ENCODE assay signal across 9 mouse cellular contexts in the genomic region with DNA sequence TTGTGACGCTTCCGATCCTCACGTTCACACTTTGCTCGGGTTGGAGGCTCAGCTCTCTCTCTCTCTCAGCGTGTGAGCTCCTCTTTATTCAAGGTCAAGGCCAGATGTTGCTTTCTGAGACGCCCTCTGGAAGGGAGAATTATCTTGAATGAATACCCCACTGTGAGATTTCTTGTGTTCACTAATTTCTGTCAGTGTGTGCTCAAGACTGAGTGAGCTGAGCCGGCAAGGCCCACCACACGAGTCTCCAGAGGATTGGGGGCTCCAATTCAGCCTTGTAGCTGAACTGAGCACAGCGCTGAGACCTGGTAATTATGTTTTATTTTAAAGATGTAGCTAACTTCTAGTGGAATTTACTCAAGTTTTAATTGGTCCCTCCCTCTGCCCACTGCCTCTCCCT. TPM values are rescaled to one million over a fixed set of nuclear protein-coding genes. Genes with fewer than 3 reads are reported as not detected.
DNase-seq lines count a peak whose midpoint lies in the region; ATAC-seq and TF ChIP-seq lines count a peak whose summit lies in the region.
"Had no signal": no experiment of that assay in that cellular context is flagged by ENCODE, and none has a peak within 500 bp of the region (broad histone marks: within the 10 kb centered on the region; RNA-seq: fewer than 3 reads in every experiment).

No protein-coding gene starts in this region.

- H3K9ac ChIP-seq in heart, embryonic 16.5 days (ENCODE audit: low read length) = no peak overlapping the region
- H3K9ac ChIP-seq in neural tube, embryonic 13.5 days = peak overlapping the region; percentile 9; the same call in 1 of the 2 replicates
- H3K9ac ChIP-seq in hindbrain, postnatal 0 days (replicated peaks; ENCODE audit: low read length) = no peak overlapping the region

- 66% methylated on average over 9 of the region's 9 CpGs for WGBS in heart, embryonic 16.5 days
- WGBS in neural tube, embryonic 13.5 days = 43% methylated on average over 9 of the region's 9 CpGs
- 41% methylated on average over 9 of the region's 9 CpGs for WGBS in hindbrain, postnatal 0 days
- WGBS in olfactory bulb, adult 2 months = 18% methylated on average over 9 of the region's 9 CpGs

- no peak for TF ChIP-seq CTCF in hindbrain, postnatal 0 days (IDR thresholded peaks at IDR 0.05; ENCODE audit: low read depth)
- no peak for TF ChIP-seq CTCF in olfactory bulb, adult 2 months (IDR thresholded peaks at IDR 0.05; ENCODE audit: insufficient read depth, low read depth, low read length)

- no peak overlapping the region for H3K4me2 ChIP-seq in heart, embryonic 16.5 days (ENCODE audit: low read depth, low read length)
- H3K4me2 ChIP-seq in neural tube, embryonic 13.5 days = no peak overlapping the region
- H3K4me2 ChIP-seq in hindbrain, postnatal 0 days (ENCODE audit: low read depth, low read length) = no peak overlapping the region

- no peak for TF ChIP-seq POLR2A in olfactory bulb, adult 2 months (IDR thresholded peaks at IDR 0.05; ENCODE audit: insufficient read depth, low read depth, low read length)

- H3K9me3 ChIP-seq in heart, embryonic 16.5 days (replicated peaks; ENCODE audit: control insufficient read depth, low read length) = no peaks in the 10 kb centered on the region
- H3K9me3 ChIP-seq in neural tube, embryonic 13.5 days = no peaks in the 10 kb centered on the region
- no peaks in the 10 kb centered on the region for H3K9me3 ChIP-seq in hindbrain, postnatal 0 days (ENCODE audit: low read length)

- ATAC-seq in heart, embryonic 16.5 days (replicated peaks; ENCODE audit: extremely low read depth, insufficient read depth, low FRiP score) = no peak
- ATAC-seq in neural tube, embryonic 13.5 days (ENCODE audit: low read depth) = no peak
- no peak for ATAC-seq in hindbrain, postnatal 0 days

- no peak for DNase-seq in heart, adult 11 months
- no peak for DNase-seq in neural tube, embryonic 10.5 days (ENCODE audit: extremely low spot score, low spot score)
- DNase-seq in hindbrain, postnatal 0 days (ENCODE audit: low spot score) = no peak
- no peak for DNase-seq in adrenal gland, postnatal 14 days
- no peak for DNase-seq in frontal cortex, postnatal 36 days (ENCODE audit: low spot score in 2 of 2)
- DNase-seq: liver had no signal

- H3K4me3 ChIP-seq in heart, embryonic 16.5 days (ENCODE audit: low read length) = no peak overlapping the region
- no peak overlapping the region for H3K4me3 ChIP-seq in neural tube, embryonic 13.5 days
- H3K4me3 ChIP-seq in hindbrain, postnatal 0 days (ENCODE audit: low read length) = no peak overlapping the region
- no peak overlapping the region for H3K4me3 ChIP-seq in olfactory bulb, adult 2 months (ENCODE audit: insufficient read depth, low read depth, low read length)

- H3K4me1 ChIP-seq in heart, embryonic 16.5 days (ENCODE audit: control insufficient read depth, insufficient read depth, low read length) = peaks cover 16% of the 10 kb centered on the region
- H3K4me1 ChIP-seq in neural tube, embryonic 13.5 days (replicated peaks) = peaks cover 66% of the 10 kb centered on the region
- peaks cover 3% of the 10 kb centered on the region; the same call in 1 of the 2 replicates for H3K4me1 ChIP-seq in hindbrain, postnatal 0 days (ENCODE audit: insufficient read depth, low read length)
- peaks cover 67% of the 10 kb centered on the region for H3K4me1 ChIP-seq in olfactory bulb, adult 2 months (ENCODE audit: control insufficient read depth, insufficient read depth, low read length)

- peaks cover 16% of the 10 kb centered on the region for H3K36me3 ChIP-seq in heart, embryonic 16.5 days (ENCODE audit: control insufficient read depth, insufficient read depth)
- 0 out of 2 replicates have a peak, but pooled peaks cover 5% of the 10 kb centered on the region for H3K36me3 ChIP-seq in neural tube, embryonic 13.5 days
- H3K36me3 ChIP-seq in hindbrain, postnatal 0 days (ENCODE audit: insufficient read depth, low read length) = 0 out of 2 replicates have a peak, but pooled peaks cover 3% of the 10 kb centered on the region

- 0 out of 2 replicates have a peak overlapping the region, but pooled peaks have one; percentile 13 for H3K27ac ChIP-seq in heart, embryonic 16.5 days (ENCODE audit: low read length)
- H3K27ac ChIP-seq in neural tube, embryonic 13.5 days (replicated peaks) = peak overlapping the region; percentile 82
- H3K27ac ChIP-seq in hindbrain, postnatal 0 days = peak overlapping the region; percentile 54; the same call in 1 of the 2 replicates
- H3K27ac ChIP-seq in olfactory bulb, adult 2 months (ENCODE audit: insufficient read depth, low read depth, low read length) = peak overlapping the region; percentile 96

- no peaks in the 10 kb centered on the region for H3K27me3 ChIP-seq in heart, embryonic 16.5 days (ENCODE audit: control insufficient read depth, insufficient read depth, low read length)
- no peaks in the 10 kb centered on the region for H3K27me3 ChIP-seq in neural tube, embryonic 13.5 days
- no peaks in the 10 kb centered on the region for H3K27me3 ChIP-seq in hindbrain, postnatal 0 days (ENCODE audit: insufficient read depth, low read length)

RNA-seq across cellular contexts. Expression of gene Vill, which starts 20.0 kb away (rescaled TPM):
- polyA plus RNA-seq in heart, embryonic 16.5 days (2015; fragmentation: Nextera tagmentation; extraction: Ambion mirVana) = 9.0 and 11.4 TPM in 2 replicates
- polyA plus RNA-seq in neural tube, embryonic 13.5 days (2015; fragmentation: Nextera tagmentation; extraction: Ambion mirVana) = 6.8 and 6.9 TPM in 2 replicates
- total RNA-seq in hindbrain, postnatal 0 days (2014; rRNA removed) = 4.5 and 5.9 TPM in 2 replicates
- polyA plus RNA-seq in hindbrain, postnatal 0 days (2015; fragmentation: Nextera tagmentation; extraction: Ambion mirVana) = 3.3 TPM in 2 replicates
- not detected in 2 replicates for polyA plus RNA-seq in olfactory bulb, adult 2 months (2012; ENCODE audit: insufficient read depth, insufficient read length, low replicate concordance, missing spikeins)
- 2.2 and 2.3 TPM in 2 replicates for total RNA-seq in adrenal gland, postnatal 14 days (2021)

Comparison
In these comparisons a context has a peak if more than half of its experiments do, and no peak if none do; other contexts are left out.
1. H3K27ac ChIP-seq: peak in every context shown above with its lines; median percentile 96 in olfactory bulb, adult 2 months; 82 in neural tube, embryonic 13.5 days; 54 in hindbrain, postnatal 0 days; 13 in heart, embryonic 16.5 days.